Mouse (Mus musculus) liver, adult 2 months (tissue): Measurements from ENCODE around the gene Ccl28. TPM values are rescaled to one million over a fixed set of nuclear protein-coding genes. Genes with fewer than 3 reads are reported as not detected.

Experiments used
- DNase-seq: peaks from one replicate; pipeline ENCODE4 v3.0.0-alpha.2; 2011; ENCODE audit warnings: low read depth, low spot score; ENCODE audit errors: extremely low read depth
- H3K27ac ChIP-seq: fragments of 200-500 bp; replicated peaks from 2 replicates; pipeline ENCODE4 v1.5.1; 2012; ENCODE audit warnings: low read depth, mild to moderate bottlenecking, control low read depth, inconsistent platforms, low read length; ENCODE audit not compliant: insufficient read depth
- H3K27me3 ChIP-seq: fragments of 200-500 bp; 2 replicates; pipeline ENCODE4 v1.6.1; 2012; ENCODE audit warnings: mild to moderate bottlenecking, moderate library complexity, low read length, inconsistent platforms; ENCODE audit not compliant: control insufficient read depth, insufficient read depth
- H3K36me3 ChIP-seq: fragments of 200-500 bp; 2 replicates; pipeline ENCODE4 v1.6.1; 2012; ENCODE audit warnings: low read length, inconsistent platforms; ENCODE audit not compliant: control insufficient read depth, insufficient read depth
- H3K4me1 ChIP-seq: fragments of 200-500 bp; 2 replicates; pipeline ENCODE4 v1.6.1; 2011; ENCODE audit warnings: low read length; ENCODE audit not compliant: control insufficient read depth, insufficient read depth
- H3K4me3 ChIP-seq: fragments of 200-500 bp; 2 replicates; pipeline ENCODE4 v1.5.1; 2011; ENCODE audit warnings: low read depth, mild to moderate bottlenecking, control low read depth, low read length, moderate library complexity; ENCODE audit not compliant: insufficient read depth
- H3K79me2 ChIP-seq: fragments of 200-500 bp; 2 replicates; pipeline ENCODE4 v1.6.1; 2012; ENCODE audit warnings: inconsistent platforms, mild to moderate bottlenecking, low read length, moderate library complexity; ENCODE audit not compliant: control insufficient read depth, insufficient read depth
- H3K9ac ChIP-seq: fragments of 200-500 bp; 2 replicates; pipeline ENCODE4 v1.6.1; 2012; ENCODE audit warnings: low read depth, mild to moderate bottlenecking, control low read depth, inconsistent platforms, low read length
- CTCF ChIP-seq: fragments of 200-500 bp; IDR thresholded peaks from 2 replicates; pipeline ENCODE4 v1.5.1; 2011; ENCODE audit warnings: low read depth, low read length, control low read depth
- POLR2A ChIP-seq: fragments of 200-500 bp; IDR thresholded peaks from 2 replicates; pipeline ENCODE4 v1.6.1; 2011; ENCODE audit warnings: low read length, control low read depth; ENCODE audit not compliant: insufficient read depth; ENCODE audit errors: extremely low read depth
- WGBS: fragments of 180-500 bp; shearing (Covaris S2); methylation state at CpG from one replicate; pipeline ENCODE4 v1.1.7; 2018; 5-methylcytosine and 5-hydroxymethylcytosine counted together
- polyA plus RNA-seq: library from polyadenylated mRNA; depleted of rRNA; stranded (reverse); fragments of >200 nt; gene quantifications from 2 replicates; pipeline ENCODE4 v1.2.3, GENCODE M21; 2012
- total RNA-seq: library from RNA; depleted of rRNA; stranded (reverse); fragments of >200 nt; gene quantifications from 2 replicates; pipeline ENCODE4 v1.2.3, GENCODE M21; 2014

Ccl28 gene
- total and polyA plus RNA-seq, 2 experiments = 0.18 TPM; not detected in 1

DNA sequence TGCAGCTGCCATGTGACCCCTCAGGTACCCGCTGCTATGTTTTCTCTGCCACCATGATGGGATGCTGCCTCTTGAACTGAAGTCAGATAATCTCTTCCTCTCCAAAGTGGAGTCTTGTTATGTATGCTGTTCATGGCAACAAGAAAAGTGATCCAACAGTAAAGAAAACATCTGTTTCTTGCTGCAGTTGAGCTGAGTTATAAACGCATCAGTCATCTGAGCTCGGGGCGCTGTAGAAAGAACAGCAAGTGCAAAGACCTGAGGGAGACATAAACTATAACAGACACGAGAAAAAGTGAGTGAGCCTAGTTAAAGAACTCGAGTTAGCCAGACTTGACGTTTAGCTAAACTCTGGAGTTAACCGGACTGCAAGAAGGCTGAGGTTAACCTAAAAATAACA lies 55.2 kb downstream of the Ccl28 start:
- H3K4me1 ChIP-seq = peaks cover 4% of the 10 kb centered on the region
- no peak overlapping the region for H3K9ac ChIP-seq
- H3K36me3 ChIP-seq = no peaks in the 10 kb centered on the region
- WGBS = 91% methylated on average over 8 of the region's 8 CpGs
- no peaks in the 10 kb centered on the region for H3K27me3 ChIP-seq
- DNase-seq = no peak
- no peak for TF ChIP-seq CTCF
- TF ChIP-seq POLR2A = no peak
- H3K27ac ChIP-seq = no peak overlapping the region
- no peak overlapping the region for H3K4me3 ChIP-seq
- no peaks in the 10 kb centered on the region for H3K79me2 ChIP-seq

DNA sequence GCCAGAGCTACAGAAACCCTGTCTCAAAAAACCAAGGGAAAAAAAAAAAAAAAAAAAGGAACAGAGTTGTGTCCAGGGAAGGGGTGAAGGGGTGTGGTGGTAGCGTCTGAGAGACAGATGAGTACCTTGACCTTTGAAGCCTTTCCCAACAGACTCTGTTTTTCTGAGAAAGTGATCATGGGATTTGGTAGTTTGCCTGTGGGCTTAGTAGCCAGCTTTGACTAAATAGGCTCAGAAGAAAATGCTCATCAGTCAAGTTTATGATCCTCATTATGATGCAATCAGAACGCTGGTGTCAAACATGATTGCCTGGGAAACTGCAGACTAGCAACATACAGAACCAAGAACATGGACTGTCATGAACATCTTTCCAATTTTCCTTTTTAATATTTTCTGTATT lies 56.1 kb downstream of the Ccl28 start:
- Histone ChIP-seq H3K9ac (no peak overlapping the region), H3K79me2 (no peaks in the 10 kb centered on the region), H3K4me3 (no peak overlapping the region), H3K27me3 (no peaks in the 10 kb centered on the region), H3K36me3 (no peaks in the 10 kb centered on the region), H3K27ac (peak overlapping the region; percentile 60), H3K4me1 (peaks cover 4% of the 10 kb centered on the region)
- WGBS = 24% methylated on average over 2 of the region's 2 CpGs
- peak; percentile 89 for DNase-seq
- TF ChIP-seq CTCF = no peak
- no peak for TF ChIP-seq POLR2A

GRCm38 (mm10) chr13:119681161-119681560 lies 57.5 kb downstream of the Ccl28 start:
- Histone ChIP-seq H3K4me3 (no peak overlapping the region), H3K79me2 (no peaks in the 10 kb centered on the region), H3K27ac (no peak overlapping the region), H3K27me3 (no peaks in the 10 kb centered on the region), H3K9ac (no peak overlapping the region), H3K36me3 (no peaks in the 10 kb centered on the region), H3K4me1 (peaks cover 4% of the 10 kb centered on the region)
- TF ChIP-seq POLR2A = no peak
- no peak for TF ChIP-seq CTCF
- 88% methylated on average over 3 of the region's 3 CpGs for WGBS
- DNase-seq = no peak

DNA sequence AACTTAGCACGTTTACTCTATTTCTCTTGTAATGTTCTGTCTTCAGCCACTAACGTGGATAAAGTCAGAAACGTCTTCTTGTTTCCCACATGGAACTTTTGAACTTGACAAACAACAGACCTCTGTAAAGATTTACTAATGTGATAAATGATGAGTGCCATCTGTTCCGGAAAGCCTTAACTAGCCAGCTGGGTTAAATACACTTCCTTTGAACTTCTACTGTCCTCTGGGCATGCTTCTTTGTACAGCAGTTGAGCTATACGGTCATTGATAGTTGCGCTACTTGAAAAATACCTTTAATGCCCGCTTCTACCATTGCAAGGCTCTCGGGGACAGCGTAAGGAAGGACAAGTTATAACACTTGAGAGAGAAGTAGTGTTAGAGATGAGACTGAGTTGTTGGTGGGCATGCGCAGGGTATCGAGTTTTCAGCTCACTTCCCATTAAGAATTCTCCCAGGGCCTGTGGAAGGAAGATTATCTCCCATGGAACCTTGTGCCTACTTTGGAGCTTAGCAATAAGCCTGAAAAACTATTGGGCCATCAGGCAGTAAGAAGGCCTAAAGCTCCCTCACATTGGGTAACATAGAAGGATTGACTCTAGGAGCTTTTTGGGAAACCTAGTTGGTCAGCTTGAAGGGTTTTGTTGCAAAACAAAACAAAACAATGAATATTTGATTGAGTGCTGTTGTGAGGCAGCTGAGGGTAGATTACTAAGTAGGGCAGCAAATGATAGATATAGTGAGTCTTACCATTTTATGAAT lies 61.0 kb downstream of the Ccl28 start:
- Histone ChIP-seq H3K36me3 (no peaks in the 10 kb centered on the region), H3K4me1 (peaks cover under 1% of the 10 kb centered on the region), H3K27ac (no peak overlapping the region), H3K9ac (no peak overlapping the region), H3K4me3 (no peak overlapping the region), H3K79me2 (no peaks in the 10 kb centered on the region), H3K27me3 (no peaks in the 10 kb centered on the region)
- no peak for DNase-seq
- WGBS = 77% methylated on average over 11 of the region's 11 CpGs
- TF ChIP-seq CTCF (no peak), POLR2A (no peak)

- H3K27ac ChIP-seq = no peak overlapping the region
- 8% methylated on average over 5 of the region's 5 CpGs for WGBS
- no peaks in the 10 kb centered on the region for H3K27me3 ChIP-seq
- DNase-seq = no peak
- TF ChIP-seq CTCF = no peak
- TF ChIP-seq POLR2A = no peak
- peaks cover 11% of the 10 kb centered on the region for H3K4me1 ChIP-seq
- peak overlapping the region; percentile 18; the same call in 1 of the 2 replicates for H3K4me3 ChIP-seq
- no peak overlapping the region for H3K9ac ChIP-seq
- no peaks in the 10 kb centered on the region for H3K36me3 ChIP-seq
- H3K79me2 ChIP-seq = peaks cover 16% of the 10 kb centered on the region; the same call in 1 of the 2 replicates
Observed at GRCm38 (mm10) chr13:119689709-119690038, 66.1 kb downstream of the Ccl28 start.

GRCm38 (mm10) chr13:119690039-119690728 lies 66.6 kb downstream of the Ccl28 start, which contains the start of gene Hmgcs1:
Hmgcs1 (plus strand) TSS chr13:119690379.
- Histone ChIP-seq H3K27ac (peak within 1 kb of the TSS; percentile 89), H3K36me3 (no peaks in the 10 kb centered on the region), H3K9ac (peak within 1 kb of the TSS; percentile 89), H3K4me1 (peaks cover 14% of the 10 kb centered on the region), H3K27me3 (no peaks in the 10 kb centered on the region), H3K4me3 (peak within 1 kb of the TSS; percentile 89), H3K79me2 (peaks cover 16% of the 10 kb centered on the region; the same call in 1 of the 2 replicates)
- DNase-seq = peak; percentile 97
- TF ChIP-seq POLR2A (peak; percentile 97), CTCF (no peak)
- under 1% methylated on average over 59 of the region's 59 CpGs for WGBS
